Mouse (Mus musculus): ENCODE measurements around the gene Wdr24. TPM values are rescaled to one million over a fixed set of nuclear protein-coding genes. Genes with fewer than 3 reads are reported as not detected.
"Not testable (repeated sequence)": the region's sequence is repeated elsewhere in the genome, so short reads cannot be mapped to it uniquely, and the experiment has no call there.

The Wdr24 gene
- total RNA-seq, 2 experiments from 2014 or later: 21.0 to 24.1 TPM

DNA sequence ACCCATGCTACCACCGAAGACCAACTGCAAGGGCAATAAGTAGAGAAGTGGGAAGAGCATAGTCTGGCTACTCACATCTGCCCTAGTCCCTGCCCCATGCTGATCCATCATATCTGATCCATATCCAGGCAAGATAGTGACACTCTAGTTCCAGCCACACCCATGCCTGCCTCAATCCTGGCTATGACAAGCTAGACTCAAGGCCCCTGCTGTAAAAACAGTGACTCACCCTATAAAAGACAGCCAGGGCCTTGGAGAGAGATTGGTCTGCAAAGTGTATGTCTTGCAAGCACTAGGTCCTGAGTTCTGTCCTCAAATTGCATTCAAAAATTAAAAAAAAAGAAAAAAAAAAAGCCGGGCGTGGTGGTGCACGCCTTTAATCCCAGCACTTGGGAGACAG, 16.9 kb upstream of the Wdr24 start:
- no peak for DNase-seq (ENCODE audit: low spot score in 2 of 2)

- not testable (repeated sequence) for DNase-seq (ENCODE audit: low spot score in 2 of 2)
Measured at GRCm38 (mm10) chr17:25807452-25807851, 16.0 kb upstream of the Wdr24 start.

GRCm38 (mm10) chr17:25808028-25808427, 15.4 kb upstream of the Wdr24 start:
- DNase-seq (ENCODE audit: low spot score in 2 of 2): no peak

GRCm38 (mm10) chr17:25808789-25809605, 14.4 kb upstream of the Wdr24 start, which contains the start of gene Fbxl16:
Fbxl16 (plus strand) TSS chr17:25809085.
- peak; percentile 84 to 90 for DNase-seq (ENCODE audit: low spot score in 2 of 2)

GRCm38 (mm10) chr17:25809606-25810340, 13.7 kb upstream of the Wdr24 start:
- DNase-seq (ENCODE audit: low spot score in 2 of 2): peak in 1 of 2 experiments; percentile 51

DNA sequence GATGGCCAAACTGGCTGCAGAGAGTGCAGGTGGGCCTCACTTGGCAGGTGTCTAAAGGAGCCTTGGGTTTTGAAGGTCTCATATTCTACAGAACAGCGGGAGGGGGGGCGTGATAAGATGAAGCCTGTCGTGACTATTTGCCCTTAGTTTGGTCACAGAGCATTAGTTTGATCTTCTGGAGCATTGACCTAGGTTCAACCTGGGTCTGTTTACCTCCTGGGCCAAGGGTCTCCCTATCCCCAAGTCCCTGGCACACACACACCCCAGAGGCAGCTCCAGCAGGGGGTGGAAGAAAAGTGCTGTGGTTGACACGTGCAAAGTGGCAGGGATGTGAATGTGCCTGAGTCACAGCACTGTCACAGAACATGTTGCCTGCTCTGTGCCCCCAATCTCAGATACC, 12.5 kb upstream of the Wdr24 start:
- no peak for DNase-seq (ENCODE audit: low spot score in 2 of 2)

DNA sequence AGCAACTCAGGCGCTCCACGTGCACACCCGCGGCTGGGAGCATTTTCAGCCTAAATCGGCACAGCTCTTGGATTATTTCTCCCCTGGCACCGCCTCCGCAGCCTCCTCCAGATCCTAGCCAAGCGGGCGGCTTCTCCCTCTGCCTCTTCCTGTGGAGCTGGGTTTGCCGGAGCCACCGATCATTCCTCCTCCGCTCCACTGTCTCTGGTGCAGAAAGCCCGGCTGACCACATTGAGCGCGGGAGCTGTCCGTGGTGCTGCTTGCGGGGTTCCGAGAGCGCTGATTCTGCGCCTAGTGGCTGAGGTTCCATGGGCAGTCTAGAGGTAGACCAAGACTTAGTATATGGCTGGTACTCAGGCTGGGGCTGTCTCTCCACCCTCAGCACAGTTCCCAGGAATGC, 10.0 kb upstream of the Wdr24 start:
- peak; percentile 81 to 85 for DNase-seq (ENCODE audit: low spot score in 2 of 2)

DNA sequence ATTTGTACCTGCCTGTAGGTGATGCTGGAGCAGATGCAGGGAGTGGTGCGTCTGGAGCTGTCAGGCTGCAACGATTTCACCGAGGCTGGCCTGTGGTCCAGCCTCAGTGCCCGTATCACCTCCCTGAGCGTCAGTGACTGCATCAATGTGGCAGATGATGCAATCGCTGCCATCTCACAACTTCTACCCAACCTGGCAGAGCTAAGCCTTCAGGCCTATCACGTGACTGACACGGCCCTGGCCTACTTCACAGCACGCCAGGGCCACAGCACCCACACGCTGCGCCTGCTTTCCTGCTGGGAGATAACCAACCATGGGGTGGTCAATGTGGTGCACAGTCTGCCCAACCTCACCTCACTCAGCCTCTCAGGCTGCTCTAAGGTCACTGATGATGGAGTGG, 5.8 kb upstream of the Wdr24 start:
- no peak for DNase-seq (ENCODE audit: low spot score in 2 of 2)

DNA sequence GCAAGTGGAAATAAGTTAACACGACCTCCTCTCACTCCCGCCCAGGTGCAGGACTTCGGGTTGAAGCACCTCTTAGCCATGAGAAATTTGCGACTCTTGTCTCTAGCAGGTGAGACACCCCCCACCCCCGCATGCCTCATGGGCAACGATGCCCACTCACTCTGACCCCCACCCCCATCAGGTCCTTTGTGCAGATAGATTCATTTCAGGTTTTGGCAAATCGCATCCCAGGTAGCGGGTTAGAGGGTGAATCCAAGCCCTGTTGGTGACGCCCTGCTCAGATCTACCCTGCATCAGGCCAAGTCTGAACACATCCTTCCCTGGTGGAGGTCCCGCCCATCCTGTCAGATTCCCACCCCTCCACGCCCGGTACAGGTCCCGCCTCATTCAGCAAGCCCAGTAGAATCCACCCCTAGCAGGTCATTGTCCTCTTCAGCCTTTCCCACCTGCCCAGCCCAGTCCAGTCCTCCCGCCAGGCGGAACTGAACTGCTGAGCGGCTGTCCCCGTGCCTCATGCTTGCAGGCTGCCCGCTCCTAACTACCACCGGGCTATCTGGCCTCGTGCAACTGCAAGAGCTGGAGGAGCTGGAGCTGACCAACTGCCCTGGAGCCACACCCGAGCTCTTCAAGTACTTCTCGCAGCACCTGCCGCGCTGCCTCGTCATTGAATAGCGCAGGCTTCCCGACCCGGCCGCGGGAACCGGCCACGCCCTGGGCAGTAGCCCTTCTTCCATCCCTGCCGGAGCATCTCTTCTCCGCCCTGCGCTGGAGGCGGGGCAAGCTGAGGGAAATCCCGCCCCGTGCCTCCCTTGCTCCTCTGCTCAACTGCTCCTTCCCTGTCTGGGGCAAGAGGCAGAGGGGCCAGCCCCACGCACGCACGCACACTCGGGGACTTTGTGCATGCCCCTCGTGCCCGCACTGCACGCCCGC, 4.3 kb upstream of the Wdr24 start:
- DNase-seq (ENCODE audit: low spot score in 2 of 2): no peak

- no peak for DNase-seq (ENCODE audit: low spot score in 2 of 2)
Measured at GRCm38 (mm10) chr17:25824362-25825142, 1.1 kb downstream of the Wdr24 start.

GRCm38 (mm10) chr17:25825311-25825710, 1.9 kb downstream of the Wdr24 start:
- no peak for DNase-seq (ENCODE audit: low spot score in 2 of 2)

DNA sequence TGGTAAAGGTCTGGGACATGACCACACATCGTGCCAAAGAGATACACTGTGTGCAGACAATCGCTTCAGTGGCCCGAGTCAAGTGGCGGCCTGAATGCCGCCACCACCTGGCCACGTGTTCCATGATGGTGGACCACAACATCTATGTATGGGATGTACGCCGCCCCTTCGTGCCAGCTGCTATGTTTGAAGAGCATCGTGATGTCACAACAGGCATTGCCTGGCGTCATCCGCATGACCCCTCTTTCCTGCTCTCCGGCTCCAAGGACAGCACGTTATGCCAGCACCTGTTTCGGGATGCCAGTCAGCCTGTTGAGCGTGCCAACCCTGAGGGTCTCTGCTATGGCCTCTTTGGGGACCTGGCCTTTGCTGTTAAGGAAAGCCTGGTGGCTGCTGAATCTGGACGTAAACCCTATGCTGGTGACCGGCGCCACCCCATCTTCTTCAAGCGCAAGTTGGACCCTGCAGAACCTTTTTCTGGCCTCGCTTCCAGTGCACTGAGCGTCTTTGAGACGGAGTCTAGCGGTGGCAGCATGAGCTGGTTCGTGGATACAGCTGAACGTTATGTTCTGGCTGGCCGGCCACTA, 2.6 kb downstream of the Wdr24 start:
- DNase-seq (ENCODE audit: low spot score in 2 of 2): no peak

- DNase-seq (ENCODE audit: low spot score in 2 of 2): no peak
Measured at GRCm38 (mm10) chr17:25827011-25827410, 3.6 kb downstream of the Wdr24 start.

DNA sequence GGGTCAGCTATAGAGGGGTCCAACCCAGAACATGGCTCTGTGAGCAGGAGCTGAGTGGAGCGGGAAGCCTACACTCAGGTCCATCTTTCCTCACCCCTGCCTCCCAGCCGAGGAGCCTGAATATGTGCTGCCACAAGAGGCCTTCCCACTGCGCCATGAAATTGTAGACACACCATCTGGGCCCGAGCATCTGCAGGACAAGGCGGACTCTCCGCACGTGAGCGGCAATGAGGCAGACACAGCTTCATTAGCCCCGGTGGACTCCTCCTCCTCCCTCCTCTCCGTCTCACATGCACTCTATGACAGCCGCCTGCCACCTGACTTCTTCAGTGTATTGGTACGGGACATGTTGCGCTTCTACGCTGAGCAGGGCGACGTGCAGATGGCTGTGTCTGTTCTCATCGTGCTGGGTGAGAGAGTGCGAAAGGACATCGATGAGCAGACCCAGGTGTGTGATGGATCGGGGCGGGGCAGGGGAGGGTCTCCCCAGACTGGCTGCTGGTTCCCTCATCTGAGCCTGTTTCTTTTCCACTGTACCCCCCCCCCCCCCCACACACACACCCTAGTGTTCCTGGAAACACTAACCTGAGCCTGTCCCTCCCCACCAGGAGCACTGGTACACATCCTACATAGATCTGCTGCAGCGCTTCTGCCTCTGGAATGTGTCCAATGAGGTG, 4.3 kb downstream of the Wdr24 start:
- no peak for DNase-seq (ENCODE audit: low spot score in 2 of 2)

DNA sequence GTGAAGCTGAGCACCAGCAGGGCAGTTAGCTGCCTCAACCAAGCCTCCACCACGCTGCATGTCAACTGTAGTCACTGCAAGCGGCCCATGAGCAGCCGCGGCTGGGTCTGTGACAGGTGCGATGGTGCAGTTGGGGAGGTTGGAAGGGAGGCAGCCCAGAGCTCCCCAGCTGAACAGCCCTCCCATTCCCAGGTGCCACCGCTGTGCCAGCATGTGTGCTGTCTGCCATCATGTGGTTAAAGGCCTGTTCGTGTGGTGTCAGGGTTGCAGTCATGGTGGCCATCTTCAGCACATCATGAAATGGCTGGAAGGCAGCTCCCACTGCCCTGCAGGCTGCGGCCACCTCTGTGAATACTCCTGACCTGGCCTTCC, 4.8 kb downstream of the Wdr24 start:
- DNase-seq (ENCODE audit: low spot score in 2 of 2): no peak

GRCm38 (mm10) chr17:25828712-25829557, 5.5 kb downstream of the Wdr24 start, which contains the start of gene Jmjd8:
Jmjd8 (plus strand) TSS chr17:25828867.
- peak; percentile 75 to 83 for DNase-seq (ENCODE audit: low spot score in 2 of 2)

GRCm38 (mm10) chr17:25829558-25830017, 6.2 kb downstream of the Wdr24 start:
- DNase-seq (ENCODE audit: low spot score in 2 of 2): no peak

- no peak for DNase-seq (ENCODE audit: low spot score in 2 of 2)
Measured at GRCm38 (mm10) chr17:25830200-25830753, 6.8 kb downstream of the Wdr24 start.

Data from layer of hippocampus, postnatal 10 days (tissue).